Mouse (Mus musculus): ENCODE results near the gene Stk32b. TPM values are rescaled to one million over a fixed set of nuclear protein-coding genes. Genes with fewer than 3 reads are reported as not detected.

Gene Stk32b
- polyA plus RNA-seq, 1 experiment = not detected

DNA sequence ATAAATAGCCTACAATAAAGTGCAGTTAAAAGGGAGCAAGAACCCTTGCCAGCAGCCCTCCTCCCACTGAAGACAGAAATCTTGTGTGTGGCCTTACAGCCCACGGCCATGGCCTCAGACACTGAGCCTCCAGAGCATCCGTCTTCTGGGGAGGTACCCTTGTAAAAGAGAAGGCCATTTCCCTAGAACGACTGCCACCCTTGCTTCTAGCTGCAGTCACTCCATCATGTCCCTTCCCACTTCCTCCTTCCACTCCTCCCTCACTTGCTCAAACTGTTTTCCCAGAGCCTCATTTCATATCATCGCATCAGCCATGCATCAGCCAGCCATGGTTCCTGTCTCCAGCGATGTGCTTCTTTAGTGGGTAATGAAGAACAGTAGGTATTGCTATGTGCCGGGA, 141.5 kb downstream of the Stk32b start:
- Histone ChIP-seq H3K4me3 (ENCODE audit: insufficient read depth, low read depth, low read length) (no peak overlapping the region), H3K27ac (ENCODE audit: insufficient read depth, low read depth, low read length) (no peak overlapping the region), H3K4me1 (ENCODE audit: control insufficient read depth, insufficient read depth, low read length) (no peaks in the 10 kb centered on the region)
- no peak for TF ChIP-seq POLR2A (IDR thresholded peaks at IDR 0.05; ENCODE audit: insufficient read depth, low read depth, low read length)
- TF ChIP-seq CTCF (IDR thresholded peaks at IDR 0.05; ENCODE audit: insufficient read depth, low read depth, low read length) = no peak
- 82% methylated on average over 6 of the region's 6 CpGs for WGBS

DNA sequence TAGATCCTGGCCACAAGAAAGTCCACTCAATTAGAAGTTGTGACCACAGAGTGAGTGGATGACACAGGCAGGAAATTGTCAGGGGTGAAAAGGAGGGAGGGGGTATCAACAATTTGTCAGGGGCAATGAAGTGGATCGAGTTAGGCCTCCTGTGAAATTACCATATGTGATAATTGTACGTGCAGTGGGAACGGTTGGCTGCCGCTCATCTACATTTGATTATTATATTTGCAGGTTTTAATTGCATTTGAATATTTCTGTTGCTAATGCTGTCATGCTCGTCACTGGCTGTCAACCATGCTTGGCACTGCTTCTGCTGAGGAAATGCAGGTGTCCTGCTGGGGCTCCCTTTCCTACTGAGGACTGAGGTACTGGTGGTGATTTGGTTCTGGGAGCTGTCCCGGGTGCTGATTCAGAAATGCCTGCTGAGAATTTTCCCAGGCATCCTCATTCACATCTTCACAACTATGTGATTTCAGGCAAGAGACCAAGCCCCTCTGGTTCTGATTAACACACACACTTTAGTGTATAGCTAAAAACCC, 159.6 kb downstream of the Stk32b start:
- Histone ChIP-seq H3K4me1 (ENCODE audit: control insufficient read depth, insufficient read depth, low read length) (no peaks in the 10 kb centered on the region), H3K27ac (ENCODE audit: insufficient read depth, low read depth, low read length) (no peak overlapping the region), H3K4me3 (ENCODE audit: insufficient read depth, low read depth, low read length) (no peak overlapping the region)
- TF ChIP-seq POLR2A (IDR thresholded peaks at IDR 0.05; ENCODE audit: insufficient read depth, low read depth, low read length) = no peak
- no peak for TF ChIP-seq CTCF (IDR thresholded peaks at IDR 0.05; ENCODE audit: insufficient read depth, low read depth, low read length)
- WGBS = 63% methylated on average over 6 of the region's 6 CpGs

DNA sequence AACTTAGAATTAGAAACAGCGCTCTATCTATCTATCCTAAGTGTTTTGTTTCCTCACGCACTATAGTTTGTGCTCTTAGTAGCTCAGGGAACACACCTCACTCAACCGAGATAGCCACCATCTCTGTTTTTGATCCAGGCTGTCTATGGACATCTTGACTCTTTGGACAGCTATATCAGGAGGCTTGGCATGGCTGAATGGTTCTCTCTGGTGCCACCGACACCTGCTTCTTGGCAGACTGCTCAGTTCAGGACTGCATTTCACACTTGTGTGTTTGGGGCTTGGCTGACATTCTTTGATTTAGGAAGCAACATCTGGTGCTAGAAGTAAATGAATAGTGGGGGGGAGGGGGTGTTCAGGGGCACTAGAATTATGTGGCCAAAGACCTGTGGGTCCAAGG, 162.7 kb downstream of the Stk32b start:
- 89% methylated on average over 4 of the region's 4 CpGs for WGBS
- H3K4me1 ChIP-seq (ENCODE audit: control insufficient read depth, insufficient read depth, low read length) = no peaks in the 10 kb centered on the region
- no peak overlapping the region for H3K4me3 ChIP-seq (ENCODE audit: insufficient read depth, low read depth, low read length)
- no peak overlapping the region for H3K27ac ChIP-seq (ENCODE audit: insufficient read depth, low read depth, low read length)
- TF ChIP-seq CTCF (IDR thresholded peaks at IDR 0.05; ENCODE audit: insufficient read depth, low read depth, low read length) = no peak
- TF ChIP-seq POLR2A (IDR thresholded peaks at IDR 0.05; ENCODE audit: insufficient read depth, low read depth, low read length) = no peak

GRCm38 (mm10) chr5:37551649-37552048, 165.3 kb downstream of the Stk32b start:
- Histone ChIP-seq H3K4me3 (ENCODE audit: insufficient read depth, low read depth, low read length) (no peak overlapping the region), H3K4me1 (ENCODE audit: control insufficient read depth, insufficient read depth, low read length) (no peaks in the 10 kb centered on the region), H3K27ac (ENCODE audit: insufficient read depth, low read depth, low read length) (no peak overlapping the region)
- 82% methylated on average over 5 of the region's 5 CpGs for WGBS
- TF ChIP-seq CTCF (IDR thresholded peaks at IDR 0.05; ENCODE audit: insufficient read depth, low read depth, low read length) = no peak
- TF ChIP-seq POLR2A (IDR thresholded peaks at IDR 0.05; ENCODE audit: insufficient read depth, low read depth, low read length) = no peak

- no peaks in the 10 kb centered on the region for H3K4me1 ChIP-seq (ENCODE audit: control insufficient read depth, insufficient read depth, low read length)
- no peak overlapping the region for H3K4me3 ChIP-seq (ENCODE audit: insufficient read depth, low read depth, low read length)
- H3K27ac ChIP-seq (ENCODE audit: insufficient read depth, low read depth, low read length) = no peak overlapping the region
- TF ChIP-seq POLR2A (IDR thresholded peaks at IDR 0.05; ENCODE audit: insufficient read depth, low read depth, low read length) (no peak), CTCF (IDR thresholded peaks at IDR 0.05; ENCODE audit: insufficient read depth, low read depth, low read length) (no peak)
- WGBS = 68% methylated on average over 4 of the region's 4 CpGs
Observed at GRCm38 (mm10) chr5:37535726-37536293, 181.2 kb downstream of the Stk32b start.

GRCm38 (mm10) chr5:37535227-37535626, 181.7 kb downstream of the Stk32b start:
- no peak for TF ChIP-seq CTCF (IDR thresholded peaks at IDR 0.05; ENCODE audit: insufficient read depth, low read depth, low read length)
- no peak for TF ChIP-seq POLR2A (IDR thresholded peaks at IDR 0.05; ENCODE audit: insufficient read depth, low read depth, low read length)
- Histone ChIP-seq H3K4me1 (ENCODE audit: control insufficient read depth, insufficient read depth, low read length) (no peaks in the 10 kb centered on the region), H3K27ac (ENCODE audit: insufficient read depth, low read depth, low read length) (no peak overlapping the region), H3K4me3 (ENCODE audit: insufficient read depth, low read depth, low read length) (no peak overlapping the region)
- 79% methylated on average over 5 of the region's 5 CpGs for WGBS

GRCm38 (mm10) chr5:37525363-37525762, 191.6 kb downstream of the Stk32b start:
- 86% methylated on average over 5 of the region's 5 CpGs for WGBS
- TF ChIP-seq CTCF (IDR thresholded peaks at IDR 0.05; ENCODE audit: insufficient read depth, low read depth, low read length) (no peak), POLR2A (IDR thresholded peaks at IDR 0.05; ENCODE audit: insufficient read depth, low read depth, low read length) (no peak)
- H3K4me1 ChIP-seq (ENCODE audit: control insufficient read depth, insufficient read depth, low read length) = peaks cover 6% of the 10 kb centered on the region; the same call in 1 of the 2 replicates
- no peak overlapping the region for H3K27ac ChIP-seq (ENCODE audit: insufficient read depth, low read depth, low read length)
- H3K4me3 ChIP-seq (ENCODE audit: insufficient read depth, low read depth, low read length) = no peak overlapping the region

- 82% methylated on average over 3 of the region's 3 CpGs for WGBS
Observed at GRCm38 (mm10) chr5:37520441-37520840, 196.5 kb downstream of the Stk32b start.

GRCm38 (mm10) chr5:37512479-37512878, 204.5 kb downstream of the Stk32b start:
- WGBS = 42% methylated on average over 2 of the region's 2 CpGs

More at GRCm38 (mm10) chr5:37520441-37520840, 196.5 kb downstream of the Stk32b start:
- Histone ChIP-seq H3K27ac (ENCODE audit: insufficient read depth, low read depth, low read length) (no peak overlapping the region), H3K4me3 (ENCODE audit: insufficient read depth, low read depth, low read length) (no peak overlapping the region), H3K4me1 (ENCODE audit: control insufficient read depth, insufficient read depth, low read length) (peaks cover 6% of the 10 kb centered on the region; the same call in 1 of the 2 replicates)
- TF ChIP-seq POLR2A (IDR thresholded peaks at IDR 0.05; ENCODE audit: insufficient read depth, low read depth, low read length) (no peak), CTCF (IDR thresholded peaks at IDR 0.05; ENCODE audit: insufficient read depth, low read depth, low read length) (no peak)

More at GRCm38 (mm10) chr5:37512479-37512878, 204.5 kb downstream of the Stk32b start:
- H3K4me1 ChIP-seq (ENCODE audit: control insufficient read depth, insufficient read depth, low read length) = peaks cover 4% of the 10 kb centered on the region; the same call in 1 of the 2 replicates
- TF ChIP-seq POLR2A (IDR thresholded peaks at IDR 0.05; ENCODE audit: insufficient read depth, low read depth, low read length) = no peak
- TF ChIP-seq CTCF (IDR thresholded peaks at IDR 0.05; ENCODE audit: insufficient read depth, low read depth, low read length) = no peak
- H3K27ac ChIP-seq (ENCODE audit: insufficient read depth, low read depth, low read length) = no peak overlapping the region
- H3K4me3 ChIP-seq (ENCODE audit: insufficient read depth, low read depth, low read length) = no peak overlapping the region
